Mouse (Mus musculus): ENCODE data around the gene Lif. TPM values are rescaled to one million over a fixed set of nuclear protein-coding genes. Genes with fewer than 3 reads are reported as not detected.

The Lif gene
- polyA plus RNA-seq, 1 experiment from 2014 or later = 0.32 TPM

- H3K9ac ChIP-seq = no peak overlapping the region
- ATAC-seq (ENCODE audit: borderline replicate concordance, extremely low read depth, low FRiP score, low TSS enrichment) = no peak
- H3K27ac ChIP-seq = no peak overlapping the region
- H3K36me3 ChIP-seq = no peaks in the 10 kb centered on the region
- WGBS = 78% methylated on average over 14 of the region's 14 CpGs
- no peak overlapping the region for H3K4me2 ChIP-seq
- H3K9me3 ChIP-seq = no peaks in the 10 kb centered on the region
- peaks cover 9% of the 10 kb centered on the region; the same call in 1 of the 2 replicates for H3K27me3 ChIP-seq
- H3K4me1 ChIP-seq = no peaks in the 10 kb centered on the region
- no peak overlapping the region for H3K4me3 ChIP-seq
These were observed 62.0 kb downstream of the Lif start for GRCm38 (mm10) chr11:4319212-4319955.

- H3K4me2 ChIP-seq = no peak overlapping the region
- ATAC-seq (ENCODE audit: borderline replicate concordance, extremely low read depth, low FRiP score, low TSS enrichment) = no peak
- no peaks in the 10 kb centered on the region for H3K4me1 ChIP-seq
- no peaks in the 10 kb centered on the region for H3K36me3 ChIP-seq
- H3K27ac ChIP-seq = no peak overlapping the region
- 47% methylated on average over 4 of the region's 4 CpGs for WGBS
- no peaks in the 10 kb centered on the region for H3K9me3 ChIP-seq
- H3K4me3 ChIP-seq = no peak overlapping the region
- H3K9ac ChIP-seq = no peak overlapping the region
- H3K27me3 ChIP-seq = peaks cover 3% of the 10 kb centered on the region; the same call in 1 of the 2 replicates
These were observed 63.5 kb downstream of the Lif start for GRCm38 (mm10) chr11:4320876-4321275.

Other genes with a start within 250 kb of the Lif start
- 9.8 and 12.7 TPM in 2 replicates for gene Sec14l4, start 226.1 kb upstream of the Lif start, polyA plus RNA-seq (2015; fragmentation: Nextera tagmentation; extraction: Ambion mirVana)
- gene Sec14l3, start 192.7 kb upstream of the Lif start, polyA plus RNA-seq (2015; fragmentation: Nextera tagmentation; extraction: Ambion mirVana) = 17.3 and 19.9 TPM in 2 replicates
- gene Mtfp1, start 162.1 kb upstream of the Lif start, polyA plus RNA-seq (2015; fragmentation: Nextera tagmentation; extraction: Ambion mirVana) = 9.9 and 11.4 TPM in 2 replicates
- 2.2 and 3.0 TPM in 2 replicates for gene Sec14l2, start 134.1 kb upstream of the Lif start, polyA plus RNA-seq (2015; fragmentation: Nextera tagmentation; extraction: Ambion mirVana)
- gene Rnf215, start 122.4 kb upstream of the Lif start, polyA plus RNA-seq (2015; fragmentation: Nextera tagmentation; extraction: Ambion mirVana) = 33.1 and 34.2 TPM in 2 replicates
- 8.9 and 9.5 TPM in 2 replicates for gene Ccdc157, start 97.3 kb upstream of the Lif start, polyA plus RNA-seq (2015; fragmentation: Nextera tagmentation; extraction: Ambion mirVana)
- gene Sf3a1, start 97.2 kb upstream of the Lif start, polyA plus RNA-seq (2015; fragmentation: Nextera tagmentation; extraction: Ambion mirVana) = 44.8 and 45.8 TPM in 2 replicates
- 32.3 and 34.2 TPM in 2 replicates for gene Tbc1d10a, start 70.8 kb upstream of the Lif start, polyA plus RNA-seq (2015; fragmentation: Nextera tagmentation; extraction: Ambion mirVana)
- gene Castor1, start 39.3 kb upstream of the Lif start, polyA plus RNA-seq (2015; fragmentation: Nextera tagmentation; extraction: Ambion mirVana) = 4.0 and 6.3 TPM in 2 replicates
- 0.09 and 0.22 TPM in 2 replicates for gene Osm, start 21.1 kb upstream of the Lif start, polyA plus RNA-seq (2015; fragmentation: Nextera tagmentation; extraction: Ambion mirVana)
- 0.20 and 0.22 TPM in 2 replicates for gene Hormad2, start 183.5 kb downstream of the Lif start, polyA plus RNA-seq (2015; fragmentation: Nextera tagmentation; extraction: Ambion mirVana)

All from lung, embryonic 15.5 days (tissue).